Mouse (Mus musculus) limb, embryonic 11.5 days (tissue): Measurements from ENCODE around the gene Gpr19. TPM values are rescaled to one million over a fixed set of nuclear protein-coding genes. Genes with fewer than 3 reads are reported as not detected.

ENCODE experiments used
- ATAC-seq: fragments of 200-750 bp; cut with Nextera tagmentation; 2 replicates; pipeline ENCODE4 v1.8.0; 2017; ENCODE audit warnings: low read depth; ENCODE audit not compliant: insufficient number of reproducible peaks, low FRiP score, low TSS enrichment
- DNase-seq: peaks from one replicate; pipeline ENCODE4 v3.0.0-alpha.2; 2015; ENCODE audit warnings: low spot score
- H3K27ac ChIP-seq: fragments of 300-500 bp; sonication (generic); replicated peaks from 2 replicates; pipeline ENCODE4 v1.5.1; 2014; ENCODE audit warnings: low read depth, mild to moderate bottlenecking, low read length
- H3K27me3 ChIP-seq: fragments of 300-500 bp; sonication (generic); 2 replicates; pipeline ENCODE4 v1.6.1; 2014; ENCODE audit warnings: mild to moderate bottlenecking, low read length, mixed read lengths; ENCODE audit not compliant: control insufficient read depth, insufficient read depth
- H3K36me3 ChIP-seq: fragments of 300-500 bp; sonication (generic); 2 replicates; pipeline ENCODE4 v1.6.1; 2014; ENCODE audit warnings: mild to moderate bottlenecking, low read length, moderate library complexity, mixed read lengths; ENCODE audit not compliant: control insufficient read depth, insufficient read depth
- H3K4me1 ChIP-seq: fragments of 300-500 bp; sonication (generic); 2 replicates; pipeline ENCODE4 v1.6.1; 2014; ENCODE audit warnings: low read length, mixed read lengths; ENCODE audit not compliant: control insufficient read depth, insufficient read depth
- H3K4me2 ChIP-seq: fragments of 300-500 bp; sonication (generic); 2 replicates; pipeline ENCODE4 v1.6.1; 2014; ENCODE audit warnings: low read depth, mild to moderate bottlenecking, moderate library complexity; ENCODE audit not compliant: severe bottlenecking
- H3K4me3 ChIP-seq: fragments of 300-500 bp; sonication (generic); 2 replicates; pipeline ENCODE4 v1.5.1; 2014; ENCODE audit warnings: low read depth, low read length
- H3K9ac ChIP-seq: fragments of 300-500 bp; sonication (generic); 2 replicates; pipeline ENCODE4 v1.6.1; 2014; ENCODE audit warnings: mild to moderate bottlenecking, low read length
- H3K9me3 ChIP-seq: fragments of 300-500 bp; sonication (generic); 2 replicates; pipeline ENCODE4 v1.6.1; 2016; ENCODE audit warnings: low read length; ENCODE audit not compliant: control insufficient read depth
- WGBS: fragments of 180-500 bp; shearing (Covaris S2); extraction: QIAGEN DNeasy Blood & Tissue Kit; methylation state at CpG from one replicate; pipeline ENCODE4 v1.1.7; 2014; 5-methylcytosine and 5-hydroxymethylcytosine counted together
- polyA plus RNA-seq: library from polyadenylated mRNA; unstranded; fragments of >200 nt; fragmentation: Nextera tagmentation; extraction: Ambion mirVana; gene quantifications from 2 replicates; pipeline ENCODE4 v1.2.1, GENCODE M21; 2014

Gpr19 gene
- polyA plus RNA-seq, 1 experiment from 2014 or later: 8.9 TPM

DNA sequence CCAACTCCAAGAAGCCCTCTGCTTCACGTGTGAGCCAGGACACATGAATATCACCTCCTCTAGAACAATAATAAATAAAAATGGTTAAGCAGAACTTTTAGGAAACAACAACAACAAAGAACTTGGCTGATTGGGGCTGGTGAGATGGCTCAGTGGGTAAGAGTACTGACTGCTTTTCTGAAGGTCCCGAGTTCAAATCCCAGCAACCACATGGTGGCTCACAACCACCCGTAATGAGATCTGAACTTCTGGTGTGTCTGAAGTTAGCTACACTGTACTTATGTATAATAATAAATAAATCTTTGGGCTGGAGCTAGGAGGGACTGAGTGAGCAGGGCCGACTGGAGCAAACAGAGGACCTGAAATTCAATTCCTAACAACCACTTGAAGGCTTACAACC lies 21.1 kb downstream of the Gpr19 start:
- Histone ChIP-seq H3K27me3 (no peaks in the 10 kb centered on the region), H3K27ac (no peak overlapping the region), H3K4me1 (no peaks in the 10 kb centered on the region), H3K36me3 (no peaks in the 10 kb centered on the region), H3K4me2 (no peak overlapping the region), H3K9me3 (no peaks in the 10 kb centered on the region), H3K4me3 (no peak overlapping the region), H3K9ac (no peak overlapping the region)
- ATAC-seq (no peak), DNase-seq (no peak)
- 92% methylated on average over 4 of the region's 4 CpGs for WGBS

DNA sequence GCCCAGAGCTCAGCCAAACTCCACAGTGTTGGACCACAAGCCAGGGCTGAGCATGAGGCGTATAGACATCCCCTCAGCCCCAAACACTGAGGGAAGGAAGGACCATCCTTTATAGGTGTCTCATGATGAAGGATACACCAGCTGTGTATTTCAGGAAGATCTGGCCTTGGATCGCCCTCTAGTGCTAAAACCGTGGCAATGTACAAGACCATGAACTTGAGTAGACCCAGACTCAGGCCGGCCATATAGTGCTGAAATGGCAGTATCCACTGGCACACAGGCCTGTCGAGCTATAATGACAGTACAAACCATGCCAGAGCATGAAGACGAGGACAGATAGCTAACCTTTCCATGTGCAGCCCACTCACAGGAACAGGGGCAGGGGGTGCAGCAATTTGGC lies 21.6 kb downstream of the Gpr19 start:
- ATAC-seq: no peak
- 85% methylated on average over 6 of the region's 6 CpGs for WGBS

DNA sequence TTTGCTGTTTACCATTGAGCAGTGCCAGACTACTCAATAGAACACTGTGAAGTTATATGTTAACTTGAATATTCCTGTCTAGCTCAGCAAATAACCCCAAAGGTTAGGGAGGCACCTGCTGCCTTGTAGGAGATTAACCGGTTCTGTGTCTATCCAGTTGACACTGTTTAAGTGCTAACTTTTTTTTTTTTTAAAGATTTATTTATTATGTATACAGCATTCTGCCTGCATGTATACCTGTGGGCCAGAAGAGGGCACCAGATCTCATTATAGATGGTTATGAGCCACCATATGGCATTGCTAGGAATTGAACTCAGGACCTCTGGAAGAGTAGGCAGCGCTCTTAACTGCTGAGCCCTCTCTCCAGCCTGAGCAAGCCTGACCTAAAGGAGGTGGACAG lies 25.4 kb downstream of the Gpr19 start:
- ATAC-seq: no peak

More for the DNA sequence above, 21.6 kb downstream of the Gpr19 start:
- H3K27ac ChIP-seq: no peak overlapping the region
- H3K9ac ChIP-seq: no peak overlapping the region
- no peaks in the 10 kb centered on the region for H3K4me1 ChIP-seq
- H3K4me3 ChIP-seq: no peak overlapping the region
- no peaks in the 10 kb centered on the region for H3K9me3 ChIP-seq
- no peak overlapping the region for H3K4me2 ChIP-seq
- H3K36me3 ChIP-seq: no peaks in the 10 kb centered on the region
- DNase-seq: peak; percentile 29
- no peaks in the 10 kb centered on the region for H3K27me3 ChIP-seq

DNA sequence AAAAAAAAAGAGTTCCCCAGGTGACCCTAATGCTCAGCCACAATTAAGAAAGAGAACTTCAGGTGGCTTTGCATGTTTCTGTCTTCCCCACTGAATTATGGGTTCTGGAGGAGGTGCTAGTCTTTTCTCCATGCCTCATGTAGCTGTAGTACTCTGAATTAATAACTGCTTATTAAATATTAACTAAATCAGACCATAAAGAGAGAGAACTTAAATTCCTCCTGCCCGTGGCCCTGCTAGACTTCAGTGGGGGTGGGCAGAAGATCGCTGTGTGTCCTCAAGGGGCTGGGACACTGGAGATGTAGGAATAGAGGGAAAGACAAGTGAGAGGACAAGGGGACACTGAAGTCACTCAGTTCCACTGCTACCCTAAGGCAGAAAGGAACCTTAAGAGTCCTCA lies 26.1 kb downstream of the Gpr19 start:
- Histone ChIP-seq H3K9ac (no peak overlapping the region), H3K4me3 (no peak overlapping the region), H3K4me2 (no peak overlapping the region), H3K4me1 (no peaks in the 10 kb centered on the region), H3K27me3 (no peaks in the 10 kb centered on the region), H3K36me3 (no peaks in the 10 kb centered on the region), H3K27ac (no peak overlapping the region), H3K9me3 (no peaks in the 10 kb centered on the region)
- ATAC-seq: no peak
- DNase-seq: no peak
- WGBS: 86% methylated on average over 2 of the region's 2 CpGs

More for the DNA sequence above, 25.4 kb downstream of the Gpr19 start:
- no peaks in the 10 kb centered on the region for H3K36me3 ChIP-seq
- WGBS: 91% methylated on average over 2 of the region's 2 CpGs
- H3K9ac ChIP-seq: no peak overlapping the region
- no peaks in the 10 kb centered on the region for H3K27me3 ChIP-seq
- no peak overlapping the region for H3K4me3 ChIP-seq
- H3K4me1 ChIP-seq: no peaks in the 10 kb centered on the region
- no peaks in the 10 kb centered on the region for H3K9me3 ChIP-seq
- DNase-seq: no peak
- H3K27ac ChIP-seq: no peak overlapping the region
- no peak overlapping the region for H3K4me2 ChIP-seq

DNA sequence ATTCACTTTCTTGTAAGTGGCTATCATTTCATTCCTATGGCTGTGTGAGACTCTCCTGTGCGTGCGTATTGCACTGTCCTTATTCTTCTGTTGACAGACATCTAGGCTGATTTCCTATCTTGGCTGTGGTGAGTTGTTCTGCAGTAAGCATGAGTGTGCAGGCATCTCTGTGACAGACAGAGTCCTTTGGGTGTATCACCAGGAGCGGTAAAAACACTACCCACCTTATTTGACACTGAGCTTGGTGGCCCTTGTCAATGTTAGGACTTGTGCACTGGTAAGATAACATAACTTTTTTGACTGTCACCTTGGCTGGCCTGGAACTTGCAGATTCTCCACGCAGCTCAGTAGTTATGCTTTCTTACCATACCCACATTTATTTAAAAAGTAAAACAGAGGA lies 27.5 kb downstream of the Gpr19 start:
- Histone ChIP-seq H3K4me3 (no peak overlapping the region), H3K4me1 (no peaks in the 10 kb centered on the region), H3K9ac (no peak overlapping the region), H3K4me2 (no peak overlapping the region), H3K9me3 (no peaks in the 10 kb centered on the region), H3K27ac (no peak overlapping the region), H3K36me3 (no peaks in the 10 kb centered on the region), H3K27me3 (no peaks in the 10 kb centered on the region)
- ATAC-seq (no peak), DNase-seq (no peak)
- WGBS: 87% methylated on average over 4 of the region's 4 CpGs

DNA sequence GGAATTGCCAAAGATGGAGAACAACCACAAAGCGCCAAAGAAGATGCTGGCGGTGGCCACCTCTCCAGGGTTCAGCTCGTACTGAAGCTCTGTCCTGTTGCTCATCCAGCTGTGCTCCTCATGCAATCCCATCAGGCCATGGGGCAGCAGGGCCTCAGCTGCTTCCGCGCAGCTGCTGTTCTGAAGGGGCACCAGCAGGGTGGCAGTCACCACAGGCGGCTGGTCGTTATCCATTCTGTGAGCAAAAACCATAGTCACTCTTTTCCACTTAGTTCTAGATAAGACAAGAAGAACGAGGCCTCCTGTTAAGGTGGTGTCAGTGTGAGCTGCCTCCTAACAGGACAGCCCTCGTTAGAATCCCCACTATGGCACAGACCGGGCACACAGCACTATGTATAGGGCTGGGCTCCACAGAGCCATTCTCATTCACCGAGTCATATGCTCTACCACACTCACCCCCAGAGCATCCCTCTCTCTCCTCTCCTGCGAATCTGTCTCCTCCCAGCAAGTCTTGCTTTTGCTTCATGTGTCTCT lies 28.1 kb downstream of the Gpr19 start:
- 88% methylated on average over 12 of the region's 12 CpGs for WGBS
- no peaks in the 10 kb centered on the region for H3K4me1 ChIP-seq
- DNase-seq (no peak), ATAC-seq (no peak)
- no peaks in the 10 kb centered on the region for H3K27me3 ChIP-seq
- H3K9me3 ChIP-seq: no peaks in the 10 kb centered on the region
- H3K27ac ChIP-seq: no peak overlapping the region
- H3K4me2 ChIP-seq: no peak overlapping the region
- no peak overlapping the region for H3K9ac ChIP-seq
- H3K36me3 ChIP-seq: no peaks in the 10 kb centered on the region
- no peak overlapping the region for H3K4me3 ChIP-seq

DNA sequence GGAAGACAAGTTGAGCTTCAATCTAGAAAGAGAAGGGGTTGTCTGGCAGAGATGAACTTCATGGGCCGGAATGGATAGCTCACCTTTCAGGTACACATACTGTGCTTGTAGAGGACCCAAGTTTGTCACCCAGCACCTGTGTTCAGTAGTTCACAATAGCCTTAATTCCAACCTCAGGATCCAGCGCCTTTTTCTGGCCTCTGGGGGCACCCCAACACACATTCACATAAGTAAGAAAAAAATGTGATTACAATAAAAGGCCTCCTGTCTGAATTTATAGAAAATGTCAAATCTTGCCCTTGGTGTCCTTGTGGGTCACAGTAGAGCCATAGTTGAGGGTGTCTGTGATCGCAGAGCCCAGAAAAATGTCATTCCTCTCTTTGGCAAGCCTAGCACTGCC lies 31.1 kb downstream of the Gpr19 start:
- H3K36me3 ChIP-seq: no peaks in the 10 kb centered on the region
- no peak overlapping the region for H3K27ac ChIP-seq
- ATAC-seq (no peak), DNase-seq (no peak)
- H3K4me1 ChIP-seq: peaks cover 4% of the 10 kb centered on the region; the same call in 1 of the 2 replicates
- 92% methylated on average over 3 of the region's 3 CpGs for WGBS
- H3K27me3 ChIP-seq: no peaks in the 10 kb centered on the region
- no peak overlapping the region for H3K4me2 ChIP-seq
- no peak overlapping the region for H3K9ac ChIP-seq
- H3K4me3 ChIP-seq: no peak overlapping the region
- H3K9me3 ChIP-seq: no peaks in the 10 kb centered on the region

DNA sequence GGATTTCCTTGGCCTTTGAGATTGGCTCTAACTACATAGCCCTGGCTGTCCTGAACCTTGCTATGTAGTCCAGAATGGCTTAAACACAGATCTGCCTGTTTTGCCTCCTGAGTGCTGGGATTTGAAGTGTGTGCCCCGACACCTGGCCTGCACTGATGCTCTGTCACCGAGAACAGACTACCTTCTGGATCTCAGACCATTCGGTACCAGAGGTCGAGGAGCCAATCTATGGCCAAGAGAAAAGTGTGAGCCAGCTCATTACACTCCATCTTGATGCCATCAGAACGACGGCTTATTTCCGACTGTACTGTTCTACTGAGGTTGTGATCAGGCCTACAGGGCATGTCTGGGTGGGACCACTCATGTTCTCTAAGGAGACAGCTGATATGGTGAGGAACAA lies 32.3 kb downstream of the Gpr19 start:
- Histone ChIP-seq H3K4me1 (peaks cover 5% of the 10 kb centered on the region; the same call in 1 of the 2 replicates), H3K9ac (no peak overlapping the region), H3K4me3 (no peak overlapping the region), H3K27me3 (no peaks in the 10 kb centered on the region), H3K9me3 (no peaks in the 10 kb centered on the region), H3K27ac (no peak overlapping the region), H3K36me3 (no peaks in the 10 kb centered on the region), H3K4me2 (no peak overlapping the region)
- WGBS: 92% methylated on average over 7 of the region's 7 CpGs
- DNase-seq (no peak), ATAC-seq (no peak)

DNA sequence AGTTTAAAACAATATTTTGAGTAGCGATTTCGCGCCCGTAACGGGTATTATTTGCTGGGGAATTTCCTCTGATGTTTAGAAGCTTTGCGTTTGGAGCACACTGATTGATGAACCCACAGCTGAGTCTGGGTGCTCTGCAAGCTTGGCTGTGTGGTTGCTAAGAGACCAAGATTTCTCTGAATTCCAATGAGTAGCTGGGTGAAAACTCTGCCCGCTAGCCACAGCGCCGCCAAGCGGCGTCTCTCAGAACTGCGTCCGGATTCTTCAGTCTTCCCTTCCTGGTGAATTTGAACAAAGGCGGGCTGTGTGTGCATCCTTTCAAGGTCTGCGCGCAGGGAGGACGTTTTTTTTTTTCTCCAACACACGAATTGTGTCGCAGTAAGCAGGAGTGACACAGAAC lies 35.2 kb downstream of the Gpr19 start:
- Histone ChIP-seq H3K9ac (no peak overlapping the region; the same call in 1 of the 2 replicates), H3K27me3 (no peaks in the 10 kb centered on the region), H3K4me1 (peaks cover 7% of the 10 kb centered on the region; the same call in 1 of the 2 replicates), H3K4me3 (peak overlapping the region; percentile 10; the same call in 1 of the 2 replicates), H3K4me2 (peak overlapping the region; percentile 37), H3K36me3 (no peaks in the 10 kb centered on the region), H3K9me3 (no peaks in the 10 kb centered on the region), H3K27ac (no peak overlapping the region)
- 2% methylated on average over 19 of the region's 19 CpGs for WGBS
- ATAC-seq: peak; percentile 80
- peak; percentile 99 for DNase-seq
